Mouse (Mus musculus) stomach, embryonic 16.5 days (tissue): ENCODE data around the gene Tmem259. TPM values are rescaled to one million over a fixed set of nuclear protein-coding genes. Genes with fewer than 3 reads are reported as not detected.

Experiments
- ATAC-seq: fragments of 200-750 bp; cut with Nextera tagmentation; 2 replicates; pipeline ENCODE4 v1.8.0; 2017; ENCODE audit warnings: moderate number of reproducible peaks, moderate TSS enrichment; ENCODE audit not compliant: insufficient read depth, low FRiP score
- H3K27ac ChIP-seq: fragments of 300-500 bp; sonication (generic); 2 replicates; pipeline ENCODE4 v1.5.1; 2014; ENCODE audit warnings: low read length
- H3K27me3 ChIP-seq: fragments of 300-500 bp; sonication (generic); 2 replicates; pipeline ENCODE4 v1.6.1; 2014; ENCODE audit warnings: low read length, control low read depth, mixed read lengths; ENCODE audit not compliant: control insufficient read depth, insufficient read depth
- H3K36me3 ChIP-seq: fragments of 300-500 bp; sonication (generic); 2 replicates; pipeline ENCODE4 v1.6.1; 2014; ENCODE audit warnings: low read length; ENCODE audit not compliant: control insufficient read depth, insufficient read depth
- H3K4me1 ChIP-seq: fragments of 300-500 bp; sonication (generic); 2 replicates; pipeline ENCODE4 v1.6.1; 2014; ENCODE audit warnings: low read length, control low read depth, mixed read lengths; ENCODE audit not compliant: control insufficient read depth, insufficient read depth
- H3K4me2 ChIP-seq: fragments of 300-500 bp; sonication (generic); 2 replicates; pipeline ENCODE4 v1.6.1; 2014; ENCODE audit warnings: low read depth, low read length, mixed read lengths
- H3K4me3 ChIP-seq: fragments of 300-500 bp; sonication (generic); replicated peaks from 2 replicates; pipeline ENCODE4 v1.5.1; 2014; ENCODE audit warnings: mild to moderate bottlenecking, low read length
- H3K9ac ChIP-seq: fragments of 300-500 bp; sonication (generic); 2 replicates; pipeline ENCODE4 v1.6.1; 2014; ENCODE audit warnings: low read length
- H3K9me3 ChIP-seq: fragments of 300-500 bp; sonication (generic); replicated peaks from 2 replicates; pipeline ENCODE4 v1.6.1; 2016; ENCODE audit warnings: low read length, control low read depth; ENCODE audit not compliant: control insufficient read depth
- WGBS: fragments of 180-500 bp; shearing (Covaris S2); extraction: QIAGEN DNeasy Blood & Tissue Kit; methylation state at CpG from one replicate; pipeline ENCODE4 v1.1.7; 2014; 5-methylcytosine and 5-hydroxymethylcytosine counted together
- polyA plus RNA-seq: library from polyadenylated mRNA; unstranded; fragments of >200 nt; fragmentation: Nextera tagmentation; extraction: Ambion mirVana; gene quantifications from 2 replicates; pipeline ENCODE4 v1.2.1, GENCODE M21; 2015

Gene Tmem259
- polyA plus RNA-seq, 1 experiment from 2014 or later = 5.6 TPM

GRCm38 (mm10) chr10:79926491-79927323, 57.4 kb downstream of the Tmem259 start, which contains the start of gene Arid3a:
Gene Arid3a, plus strand, starts transcription at chr10:79927043.
- H3K9ac ChIP-seq = peak within 1 kb of the TSS; percentile 89
- under 1% methylated on average over 63 of the region's 63 CpGs for WGBS
- H3K27ac ChIP-seq = peak within 1 kb of the TSS; percentile 95
- peak within 1 kb of the TSS; percentile 85 for H3K4me3 ChIP-seq
- H3K27me3 ChIP-seq = peaks cover 11% of the 10 kb centered on the region
- H3K4me1 ChIP-seq = peaks cover 20% of the 10 kb centered on the region
- H3K4me2 ChIP-seq = peak within 1 kb of the TSS; percentile 92
- peak; percentile 85 for ATAC-seq
- H3K36me3 ChIP-seq = peaks cover 8% of the 10 kb centered on the region; the same call in 1 of the 2 replicates
- no peaks in the 10 kb centered on the region for H3K9me3 ChIP-seq

GRCm38 (mm10) chr10:79925785-79926490, 58.2 kb downstream of the Tmem259 start:
- peaks cover 26% of the 10 kb centered on the region for H3K4me1 ChIP-seq
- peak overlapping the region; percentile 92 for H3K4me2 ChIP-seq
- H3K4me3 ChIP-seq = peak overlapping the region; percentile 85
- H3K27ac ChIP-seq = peak overlapping the region; percentile 95
- H3K9ac ChIP-seq = peak overlapping the region; percentile 89
- peaks cover 19% of the 10 kb centered on the region for H3K27me3 ChIP-seq
- H3K9me3 ChIP-seq = no peaks in the 10 kb centered on the region
- ATAC-seq = no peak
- H3K36me3 ChIP-seq = no peaks in the 10 kb centered on the region
- 5% methylated on average over 15 of the region's 15 CpGs for WGBS

GRCm38 (mm10) chr10:79924998-79925784, 58.9 kb downstream of the Tmem259 start:
- Histone ChIP-seq H3K4me1 (peaks cover 26% of the 10 kb centered on the region), H3K9me3 (no peaks in the 10 kb centered on the region), H3K4me3 (no peak overlapping the region), H3K4me2 (peak overlapping the region; percentile 92), H3K27ac (peak overlapping the region; percentile 95), H3K27me3 (peaks cover 26% of the 10 kb centered on the region), H3K36me3 (no peaks in the 10 kb centered on the region), H3K9ac (no peak overlapping the region)
- ATAC-seq = 0 out of 2 replicates have a peak, but pooled peaks have one; percentile 1
- 10% methylated on average over 29 of the region's 29 CpGs for WGBS

Other genes starting within 250 kb of the Tmem259 start
- 33.3 and 40.9 TPM in 2 replicates for gene Polrmt, start 237.7 kb downstream of the Tmem259 start, polyA plus RNA-seq
- gene Fgf22, start 229.3 kb downstream of the Tmem259 start, polyA plus RNA-seq = 0.37 and 0.50 TPM in 2 replicates
- gene Rnf126, start 217.4 kb downstream of the Tmem259 start, polyA plus RNA-seq = 29.9 and 34.8 TPM in 2 replicates
- 18.1 and 23.1 TPM in 2 replicates for gene Fstl3, start 207.1 kb downstream of the Tmem259 start, polyA plus RNA-seq
- 0.55 and 0.72 TPM in 2 replicates for gene Prss57, start 193.4 kb downstream of the Tmem259 start, polyA plus RNA-seq
- 56.8 and 58.0 TPM in 2 replicates for gene Palm, start 190.8 kb downstream of the Tmem259 start, polyA plus RNA-seq
- gene Misp, start 163.3 kb downstream of the Tmem259 start, polyA plus RNA-seq = 50.6 and 62.3 TPM in 2 replicates
- 268 and 308 TPM in 2 replicates for gene Ptbp1, start 129.9 kb downstream of the Tmem259 start, polyA plus RNA-seq
- 4.1 and 7.2 TPM in 2 replicates for gene Prtn3, start 109.9 kb downstream of the Tmem259 start, polyA plus RNA-seq
- gene Plppr3, start 109.7 kb downstream of the Tmem259 start, polyA plus RNA-seq = 28.7 and 29.1 TPM in 2 replicates
- gene Elane, start 98.1 kb downstream of the Tmem259 start, polyA plus RNA-seq = 6.3 and 9.8 TPM in 2 replicates
- not detected in 2 replicates for gene Cfd, start 93.5 kb downstream of the Tmem259 start, polyA plus RNA-seq
- gene Med16, start 75.4 kb downstream of the Tmem259 start, polyA plus RNA-seq = 39.6 and 42.3 TPM in 2 replicates
- 4.1 TPM in 1 of 2 replicates, not detected in the other for gene Gm26602, start 73.5 kb downstream of the Tmem259 start, polyA plus RNA-seq
- gene Kiss1r, start 67.4 kb downstream of the Tmem259 start, polyA plus RNA-seq = 0.89 and 0.97 TPM in 2 replicates
- gene R3hdm4, start 63.1 kb downstream of the Tmem259 start, polyA plus RNA-seq = 160 and 176 TPM in 2 replicates
- 4.9 and 5.2 TPM in 2 replicates for gene Arid3a, start 57.3 kb downstream of the Tmem259 start, polyA plus RNA-seq
- 76.7 and 86.9 TPM in 2 replicates for gene Wdr18, start 24.2 kb downstream of the Tmem259 start, polyA plus RNA-seq
- 0.21 and 0.45 TPM in 2 replicates for gene Grin3b, start 13.6 kb downstream of the Tmem259 start, polyA plus RNA-seq
- gene Cnn2, start 4.3 kb upstream of the Tmem259 start, polyA plus RNA-seq = 333 and 334 TPM in 2 replicates
- gene Abca7, start 12.2 kb upstream of the Tmem259 start, polyA plus RNA-seq = 6.3 and 7.4 TPM in 2 replicates
- 7.8 and 9.7 TPM in 2 replicates for gene Arhgap45, start 32.3 kb upstream of the Tmem259 start, polyA plus RNA-seq
- gene Polr2e, start 55.5 kb upstream of the Tmem259 start, polyA plus RNA-seq = 174 and 180 TPM in 2 replicates
- gene Gpx4, start 62.8 kb upstream of the Tmem259 start, polyA plus RNA-seq = 445 and 507 TPM in 2 replicates
- gene Sbno2, start 121.2 kb upstream of the Tmem259 start, polyA plus RNA-seq = 17.2 and 19.0 TPM in 2 replicates
- 14.5 and 14.8 TPM in 2 replicates for gene Stk11, start 131.5 kb upstream of the Tmem259 start, polyA plus RNA-seq
- gene Atp5d, start 154.3 kb upstream of the Tmem259 start, polyA plus RNA-seq = 536 and 594 TPM in 2 replicates
- gene Cbarp, start 156.5 kb upstream of the Tmem259 start, polyA plus RNA-seq = 3.1 and 3.9 TPM in 2 replicates
- 7.8 and 9.8 TPM in 2 replicates for gene Midn, start 163.9 kb upstream of the Tmem259 start, polyA plus RNA-seq
- 69.8 and 80.8 TPM in 2 replicates for gene Cirbp, start 181.7 kb upstream of the Tmem259 start, polyA plus RNA-seq
- gene 1600002K03Rik, start 188.6 kb upstream of the Tmem259 start, polyA plus RNA-seq = 16.4 and 16.6 TPM in 2 replicates
- gene Efna2, start 195.2 kb upstream of the Tmem259 start, polyA plus RNA-seq = 9.3 and 10.5 TPM in 2 replicates
- 50.8 and 51.6 TPM in 2 replicates for gene Mum1, start 242.1 kb upstream of the Tmem259 start, polyA plus RNA-seq